Mouse (Mus musculus) intestine, embryonic 15.5 days (tissue): ENCODE measurements around the gene Ext2. TPM values are rescaled to one million over a fixed set of nuclear protein-coding genes. Genes with fewer than 3 reads are reported as not detected.
A peak's percentile ranks its signal among the peaks of the same experiment; 100 is the strongest.

Source experiments
- ATAC-seq: fragments of 200-750 bp; cut with Nextera tagmentation; 2 replicates; pipeline ENCODE4 v1.8.0; 2017; ENCODE audit warnings: moderate TSS enrichment, moderate library complexity
- H3K27ac ChIP-seq: fragments of 300-500 bp; sonication (generic); 2 replicates; pipeline ENCODE4 v1.5.1; 2015; ENCODE audit warnings: mild to moderate bottlenecking, inconsistent platforms
- H3K27me3 ChIP-seq: fragments of 300-500 bp; sonication (generic); replicated peaks from 2 replicates; pipeline ENCODE4 v1.6.1; 2015; ENCODE audit warnings: inconsistent platforms
- H3K36me3 ChIP-seq: fragments of 300-500 bp; sonication (generic); 2 replicates; pipeline ENCODE4 v1.6.1; 2015; ENCODE audit warnings: inconsistent platforms
- H3K4me1 ChIP-seq: fragments of 300-500 bp; sonication (generic); replicated peaks from 2 replicates; pipeline ENCODE4 v1.6.1; 2015; ENCODE audit warnings: inconsistent platforms
- H3K4me2 ChIP-seq: fragments of 300-500 bp; sonication (generic); replicated peaks from 2 replicates; pipeline ENCODE4 v1.6.1; 2015; ENCODE audit warnings: mild to moderate bottlenecking, inconsistent platforms
- H3K4me3 ChIP-seq: fragments of 300-500 bp; sonication (generic); replicated peaks from 2 replicates; pipeline ENCODE4 v1.5.1; 2015; ENCODE audit warnings: inconsistent platforms
- H3K9ac ChIP-seq: fragments of 300-500 bp; sonication (generic); 2 replicates; pipeline ENCODE4 v1.6.1; 2015; ENCODE audit warnings: inconsistent platforms
- H3K9me3 ChIP-seq: fragments of 300-500 bp; sonication (generic); 2 replicates; pipeline ENCODE4 v1.6.1; 2016; ENCODE audit warnings: inconsistent platforms
- WGBS: fragments of 180-500 bp; shearing (Covaris S2); methylation state at CpG from one replicate; pipeline ENCODE4 v1.1.7; 2015; 5-methylcytosine and 5-hydroxymethylcytosine counted together
- polyA plus RNA-seq: library from polyadenylated mRNA; unstranded; fragments of >200 nt; fragmentation: Nextera tagmentation; extraction: Ambion mirVana; gene quantifications from 2 replicates; pipeline ENCODE4 v1.2.1, GENCODE M21; 2015

Ext2 gene
- polyA plus RNA-seq, 1 experiment from 2014 or later, result 92.9 TPM

GRCm38 (mm10) chr2:93782682-93783081, 39.7 kb downstream of the Ext2 start:
- no peaks in the 10 kb centered on the region for H3K27me3 ChIP-seq
- H3K27ac ChIP-seq, result no peak overlapping the region
- H3K4me2 ChIP-seq, result no peak overlapping the region
- WGBS, result 67% methylated on average over 5 of the region's 5 CpGs
- peaks cover 17% of the 10 kb centered on the region for H3K4me1 ChIP-seq
- no peak for ATAC-seq
- no peak overlapping the region for H3K9ac ChIP-seq
- no peak overlapping the region for H3K4me3 ChIP-seq
- no peaks in the 10 kb centered on the region; the same call in 1 of the 2 replicates for H3K36me3 ChIP-seq
- H3K9me3 ChIP-seq, result no peaks in the 10 kb centered on the region

GRCm38 (mm10) chr2:93782156-93782555, 40.2 kb downstream of the Ext2 start:
- H3K27ac ChIP-seq, result no peak overlapping the region
- 71% methylated on average over 4 of the region's 4 CpGs for WGBS
- no peak overlapping the region for H3K4me2 ChIP-seq
- no peaks in the 10 kb centered on the region for H3K36me3 ChIP-seq
- no peak overlapping the region for H3K9ac ChIP-seq
- H3K4me1 ChIP-seq, result peaks cover 17% of the 10 kb centered on the region
- H3K9me3 ChIP-seq, result no peaks in the 10 kb centered on the region
- no peaks in the 10 kb centered on the region for H3K27me3 ChIP-seq
- ATAC-seq, result no peak
- H3K4me3 ChIP-seq, result no peak overlapping the region

DNA sequence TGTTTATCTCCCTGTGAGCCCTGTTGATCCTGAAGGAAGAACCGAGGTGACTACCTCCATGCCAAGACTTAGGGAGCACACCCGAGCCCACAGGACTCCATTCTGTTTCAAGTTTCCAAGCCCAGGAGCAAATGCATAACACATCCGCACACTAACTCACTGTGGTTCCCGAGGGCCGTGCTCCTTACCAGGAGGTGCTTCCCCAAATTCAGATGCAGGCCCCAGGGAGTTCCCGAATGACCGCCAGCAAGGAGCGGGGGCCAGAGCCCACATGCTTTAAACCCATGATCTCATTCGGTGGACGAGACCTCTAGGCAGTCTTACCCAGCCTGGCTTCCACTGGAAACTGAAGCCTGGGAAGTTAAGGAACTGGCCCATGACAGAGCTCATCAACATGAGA, 41.8 kb downstream of the Ext2 start:
- Histone ChIP-seq H3K4me2 (no peak overlapping the region), H3K27ac (no peak overlapping the region), H3K4me3 (no peak overlapping the region), H3K27me3 (no peaks in the 10 kb centered on the region), H3K9me3 (no peaks in the 10 kb centered on the region), H3K9ac (no peak overlapping the region), H3K36me3 (no peaks in the 10 kb centered on the region), H3K4me1 (peaks cover 17% of the 10 kb centered on the region)
- 78% methylated on average over 10 of the region's 10 CpGs for WGBS
- no peak for ATAC-seq

GRCm38 (mm10) chr2:93779897-93780208, 42.5 kb downstream of the Ext2 start:
- H3K4me2 ChIP-seq, result 0 out of 2 replicates have a peak overlapping the region, but pooled peaks have one; percentile 9
- peak; percentile 78 for ATAC-seq
- whole genome bisulfite sequencing, result 19% methylated on average over 6 of the region's 6 CpGs

DNA sequence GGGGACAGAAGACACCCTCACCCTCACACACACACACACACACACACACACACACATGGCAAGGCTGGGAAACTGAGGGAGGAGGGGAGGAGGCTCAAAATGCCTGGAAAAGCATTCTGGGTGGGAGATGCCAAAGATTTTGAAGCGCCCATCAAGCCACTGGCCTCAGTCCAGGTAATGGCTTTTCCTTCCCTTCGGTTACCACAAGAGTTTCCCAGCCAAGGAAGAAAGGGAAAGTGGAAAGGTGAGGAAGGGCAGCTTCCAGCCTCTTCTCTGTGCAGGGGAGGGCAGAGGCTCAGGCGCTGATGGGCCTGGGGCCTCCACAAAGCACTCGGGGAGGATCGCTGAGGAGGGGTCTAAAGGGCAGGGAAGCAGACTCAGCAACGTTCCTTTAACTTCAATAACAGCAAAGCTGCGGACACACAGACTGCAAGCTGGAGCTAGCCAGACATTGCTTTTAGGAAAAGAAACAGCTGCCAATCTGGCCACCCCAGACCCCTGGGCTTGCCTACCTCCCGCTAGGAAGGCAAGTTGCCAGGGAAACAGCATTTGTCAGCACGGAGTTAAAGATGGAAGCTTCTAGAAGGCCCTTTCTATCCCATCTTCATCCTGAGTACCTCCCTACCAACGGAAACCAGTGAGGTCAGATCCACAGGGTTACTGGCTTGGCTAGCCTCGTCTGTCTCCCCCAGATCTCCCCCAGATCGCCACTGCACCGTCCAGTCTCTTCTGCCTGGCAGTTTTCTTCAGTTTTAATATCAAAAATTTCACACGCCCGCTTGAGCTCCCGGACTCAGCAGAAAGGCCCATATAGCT, 43.1 kb downstream of the Ext2 start:
- no peak overlapping the region for H3K27ac ChIP-seq
- H3K4me2 ChIP-seq, result 0 out of 2 replicates have a peak overlapping the region, but pooled peaks have one; percentile 9
- H3K36me3 ChIP-seq, result no peaks in the 10 kb centered on the region
- ATAC-seq, result peak; percentile 50; the same call in 1 of the 2 replicates
- H3K4me1 ChIP-seq, result peaks cover 13% of the 10 kb centered on the region
- H3K4me3 ChIP-seq, result no peak overlapping the region
- no peak overlapping the region for H3K9ac ChIP-seq
- 35% methylated on average over 16 of the region's 16 CpGs for WGBS
- H3K9me3 ChIP-seq, result no peaks in the 10 kb centered on the region
- no peaks in the 10 kb centered on the region for H3K27me3 ChIP-seq

More at GRCm38 (mm10) chr2:93779897-93780208, 42.5 kb downstream of the Ext2 start:
- Histone ChIP-seq H3K9me3 (no peaks in the 10 kb centered on the region), H3K9ac (no peak overlapping the region), H3K27ac (no peak overlapping the region), H3K4me1 (peaks cover 13% of the 10 kb centered on the region), H3K27me3 (no peaks in the 10 kb centered on the region), H3K4me3 (no peak overlapping the region), H3K36me3 (no peaks in the 10 kb centered on the region)

GRCm38 (mm10) chr2:93778616-93779015, 43.8 kb downstream of the Ext2 start:
- H3K27me3 ChIP-seq, result no peaks in the 10 kb centered on the region
- H3K4me3 ChIP-seq, result no peak overlapping the region
- no peak overlapping the region for H3K9ac ChIP-seq
- H3K4me2 ChIP-seq, result no peak overlapping the region
- ATAC-seq, result no peak
- H3K4me1 ChIP-seq, result peaks cover 13% of the 10 kb centered on the region
- no peaks in the 10 kb centered on the region for H3K9me3 ChIP-seq
- no peaks in the 10 kb centered on the region for H3K36me3 ChIP-seq
- 88% methylated on average over 5 of the region's 5 CpGs for WGBS
- H3K27ac ChIP-seq, result no peak overlapping the region

DNA sequence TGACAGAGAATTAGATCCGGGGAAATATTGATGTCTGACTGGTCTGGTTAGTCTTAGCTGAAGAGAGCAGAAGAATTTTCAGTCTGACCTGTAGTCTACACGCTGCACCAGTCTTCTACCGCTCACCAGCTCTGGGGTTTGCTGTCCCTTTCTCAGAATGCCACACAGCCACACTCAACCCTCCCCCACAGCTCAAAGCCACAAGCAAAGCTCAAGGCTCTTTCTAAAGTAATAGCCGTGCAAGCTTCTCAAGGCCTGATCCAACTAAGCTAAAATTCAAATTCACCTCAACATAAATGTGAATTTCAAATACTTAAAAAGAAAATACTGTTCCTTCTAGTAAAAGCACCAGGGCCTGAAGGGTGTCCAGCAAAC, 45.3 kb downstream of the Ext2 start:
- 85% methylated on average over 4 of the region's 4 CpGs for WGBS

GRCm38 (mm10) chr2:93776267-93777055, 45.9 kb downstream of the Ext2 start:
- Histone ChIP-seq H3K4me1 (peaks cover 20% of the 10 kb centered on the region), H3K36me3 (no peaks in the 10 kb centered on the region), H3K9ac (no peak overlapping the region), H3K27ac (no peak overlapping the region), H3K4me2 (no peak overlapping the region), H3K9me3 (no peaks in the 10 kb centered on the region), H3K4me3 (no peak overlapping the region), H3K27me3 (no peaks in the 10 kb centered on the region)
- 85% methylated on average over 7 of the region's 7 CpGs for WGBS
- ATAC-seq, result no peak

More for the DNA sequence above, 45.3 kb downstream of the Ext2 start:
- H3K4me2 ChIP-seq, result no peak overlapping the region
- no peak for ATAC-seq
- H3K4me1 ChIP-seq, result peaks cover 20% of the 10 kb centered on the region
- H3K9ac ChIP-seq, result no peak overlapping the region
- H3K4me3 ChIP-seq, result no peak overlapping the region
- no peaks in the 10 kb centered on the region for H3K36me3 ChIP-seq
- no peak overlapping the region for H3K27ac ChIP-seq
- no peaks in the 10 kb centered on the region for H3K27me3 ChIP-seq
- H3K9me3 ChIP-seq, result no peaks in the 10 kb centered on the region

DNA sequence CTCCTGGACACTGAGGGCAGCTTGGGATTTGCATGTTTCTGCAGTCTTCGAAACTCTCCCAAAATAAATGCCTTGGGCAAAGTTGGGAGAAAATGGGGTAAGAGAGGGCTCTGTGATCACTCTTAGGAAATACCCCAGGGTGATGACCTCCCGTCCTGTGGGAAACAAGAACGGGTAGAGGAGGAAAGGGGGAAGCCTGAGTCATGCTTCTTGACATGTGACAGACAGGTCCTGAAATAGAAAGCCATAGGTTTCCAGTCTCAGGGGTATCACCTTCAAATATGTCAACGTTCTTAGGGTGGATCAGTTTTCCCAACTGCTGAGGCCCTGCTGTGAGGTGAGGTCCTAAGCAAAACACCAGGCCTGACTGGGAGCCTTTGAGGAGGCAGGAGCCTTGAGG, 46.9 kb downstream of the Ext2 start:
- 60% methylated on average over 4 of the region's 4 CpGs for WGBS
- H3K9me3 ChIP-seq, result no peaks in the 10 kb centered on the region
- peaks cover 20% of the 10 kb centered on the region for H3K4me1 ChIP-seq
- ATAC-seq, result no peak
- no peak overlapping the region for H3K9ac ChIP-seq
- H3K27me3 ChIP-seq, result no peaks in the 10 kb centered on the region
- no peaks in the 10 kb centered on the region for H3K36me3 ChIP-seq
- H3K4me2 ChIP-seq, result no peak overlapping the region
- no peak overlapping the region for H3K27ac ChIP-seq
- no peak overlapping the region for H3K4me3 ChIP-seq

DNA sequence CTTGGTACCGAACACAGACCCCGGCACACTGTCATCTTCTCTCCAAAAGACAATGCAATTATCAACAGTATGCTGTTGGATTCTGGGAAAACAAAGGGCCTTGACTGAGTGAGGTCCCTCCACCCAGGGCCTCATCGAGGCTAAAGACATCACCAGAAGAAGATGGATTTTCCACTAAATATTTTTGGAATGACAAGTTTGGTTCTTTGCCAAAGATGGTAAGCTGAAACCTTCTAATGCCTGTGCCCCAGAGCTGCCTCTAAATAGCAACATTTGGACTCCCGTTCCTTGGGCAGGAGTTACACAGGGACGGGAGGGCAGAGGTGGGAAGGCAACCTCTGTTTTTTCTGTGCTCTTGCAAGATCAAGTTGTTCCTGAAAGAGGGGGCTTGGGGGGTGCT, 47.4 kb downstream of the Ext2 start:
- no peaks in the 10 kb centered on the region for H3K9me3 ChIP-seq
- no peaks in the 10 kb centered on the region for H3K36me3 ChIP-seq
- no peaks in the 10 kb centered on the region for H3K27me3 ChIP-seq
- no peak overlapping the region for H3K27ac ChIP-seq
- 78% methylated on average over 5 of the region's 5 CpGs for WGBS
- H3K4me2 ChIP-seq, result no peak overlapping the region
- no peak overlapping the region for H3K4me3 ChIP-seq
- H3K4me1 ChIP-seq, result peaks cover 18% of the 10 kb centered on the region
- no peak overlapping the region for H3K9ac ChIP-seq
- ATAC-seq, result no peak

GRCm38 (mm10) chr2:93772765-93773085, 49.6 kb downstream of the Ext2 start:
- H3K27ac ChIP-seq, result no peak overlapping the region
- peaks cover 7% of the 10 kb centered on the region; the same call in 1 of the 2 replicates for H3K4me1 ChIP-seq
- no peak overlapping the region for H3K4me2 ChIP-seq
- H3K4me3 ChIP-seq, result no peak overlapping the region
- WGBS, result 57% methylated on average over 4 of the region's 4 CpGs
- no peak overlapping the region for H3K9ac ChIP-seq
- peak; percentile 20; the same call in 1 of the 2 replicates for ATAC-seq
- H3K27me3 ChIP-seq, result no peaks in the 10 kb centered on the region
- 0 out of 2 replicates have a peak, but pooled peaks cover 5% of the 10 kb centered on the region for H3K36me3 ChIP-seq
- no peaks in the 10 kb centered on the region for H3K9me3 ChIP-seq

DNA sequence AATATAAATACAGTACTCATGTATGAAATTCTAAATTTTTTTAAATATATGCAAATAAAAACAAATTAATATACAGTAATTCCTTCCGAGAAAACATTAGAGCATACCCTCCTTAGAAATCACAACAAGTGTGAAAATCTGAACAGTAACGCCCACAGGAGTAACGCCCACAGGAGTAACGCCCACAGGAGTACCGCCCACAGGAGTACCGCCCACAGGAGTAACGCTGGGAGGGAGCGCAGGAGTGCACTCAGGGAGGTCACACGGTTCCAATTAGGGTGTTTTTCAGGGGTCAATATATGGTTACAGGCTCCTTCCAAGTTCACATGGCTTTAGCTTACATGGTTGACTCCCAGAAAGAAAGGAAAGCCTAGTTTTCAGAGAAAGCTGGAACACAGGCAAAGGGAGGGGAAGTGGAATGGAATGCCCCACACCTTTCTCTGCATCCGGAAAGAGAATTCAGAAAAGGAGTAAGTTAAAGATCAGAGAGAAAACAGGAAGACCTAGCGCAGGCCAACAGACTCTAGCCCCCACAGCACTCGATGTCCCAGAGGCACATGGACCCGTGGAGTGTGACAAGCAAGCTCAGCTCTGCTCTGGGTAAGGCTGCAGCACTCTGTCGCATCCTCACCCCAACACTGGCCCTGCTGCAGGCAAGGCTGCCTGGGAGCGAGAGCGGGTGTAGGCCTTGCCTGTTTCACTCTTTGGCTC, 50.2 kb downstream of the Ext2 start:
- Histone ChIP-seq H3K9ac (no peak overlapping the region), H3K9me3 (no peaks in the 10 kb centered on the region), H3K27ac (no peak overlapping the region), H3K27me3 (no peaks in the 10 kb centered on the region), H3K36me3 (0 out of 2 replicates have a peak, but pooled peaks cover 5% of the 10 kb centered on the region), H3K4me1 (peaks cover 7% of the 10 kb centered on the region; the same call in 1 of the 2 replicates), H3K4me2 (no peak overlapping the region), H3K4me3 (no peak overlapping the region)
- 47% methylated on average over 16 of the region's 16 CpGs for WGBS
- peak; percentile 72 for ATAC-seq
